Mouse (Mus musculus): ENCODE results near the gene Gprin3.

DNA sequence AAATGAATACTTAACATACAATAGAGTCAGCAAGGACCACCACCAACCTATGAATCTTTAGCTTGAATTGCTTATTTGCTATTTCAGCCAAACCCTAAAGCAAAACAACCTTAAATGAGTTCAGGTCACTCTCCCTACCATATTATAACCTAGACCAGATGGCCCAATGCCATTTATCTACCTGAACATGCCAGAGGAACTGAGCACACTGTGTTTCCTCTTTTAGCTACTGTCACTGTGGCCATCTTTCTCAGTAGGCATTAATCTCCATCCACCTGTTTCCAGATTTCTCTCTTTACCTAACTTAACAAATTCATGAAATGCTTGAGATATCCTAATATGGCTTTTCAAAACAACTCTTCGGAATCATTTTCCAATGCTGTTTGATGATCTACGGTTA lies 114.9 kb downstream of the Gprin3 start:
- TF ChIP-seq CTCF (IDR thresholded peaks at IDR 0.05; ENCODE audit: control insufficient read depth, insufficient read depth, insufficient read length) = no peak
- TF ChIP-seq MAX (IDR thresholded peaks at IDR 0.05) = no peak
- no peak for TF ChIP-seq USF1 (IDR thresholded peaks at IDR 0.05; ENCODE audit: low read depth)
- no peak for TF ChIP-seq FOSL1 (IDR thresholded peaks at IDR 0.05; ENCODE audit: insufficient read depth, low read length, poor library complexity, severe bottlenecking)
- TF ChIP-seq CEBPB (IDR thresholded peaks at IDR 0.05; ENCODE audit: low read depth) = no peak

Data from C2C12 (cell line).